Mouse (Mus musculus): Measurements from ENCODE around the gene Ahdc1. TPM values are rescaled to one million over a fixed set of nuclear protein-coding genes. Genes with fewer than 3 reads are reported as not detected.
"Not testable (repeated sequence)": the region's sequence is repeated elsewhere in the genome, so short reads cannot be mapped to it uniquely, and the experiment has no call there.

Gene Ahdc1
- total and polyA plus RNA-seq, 2 experiments from 2014 or later, result 5.2 to 40.5 TPM

GRCm38 (mm10) chr4:133092453-133092901, 81.4 kb downstream of the Ahdc1 start:
- H3K27ac ChIP-seq (ENCODE audit: low read depth), result peak overlapping the region; percentile 90
- DNase-seq (ENCODE audit: low spot score), result peak; percentile 70
- TF ChIP-seq EP300 (IDR thresholded peaks at IDR 0.05; ENCODE audit: low read depth) (no peak), CTCF (IDR thresholded peaks at IDR 0.05; ENCODE audit: low read depth) (no peak)
- peak overlapping the region; percentile 17; the same call in 1 of the 2 replicates for H3K4me3 ChIP-seq (ENCODE audit: low read depth, low read length)
- H3K9me3 ChIP-seq (replicated peaks; ENCODE audit: control insufficient read depth, low read length), result no peaks in the 10 kb centered on the region
- H3K27me3 ChIP-seq (ENCODE audit: control insufficient read depth, insufficient read depth, low read length), result no peaks in the 10 kb centered on the region
- peaks cover 65% of the 10 kb centered on the region for H3K4me1 ChIP-seq (ENCODE audit: control insufficient read depth, insufficient read depth)
- ATAC-seq (ENCODE audit: insufficient read depth, low read depth), result peak; percentile 40
- H3K9ac ChIP-seq (replicated peaks; ENCODE audit: low read depth, low read length), result no peak overlapping the region
- H3K36me3 ChIP-seq (replicated peaks; ENCODE audit: control insufficient read depth, insufficient read depth, low read length), result no peaks in the 10 kb centered on the region
- peak overlapping the region; percentile 47 for H3K4me2 ChIP-seq (ENCODE audit: low read depth, low read length)
- 4% methylated on average over 18 of the region's 18 CpGs for WGBS

- Histone ChIP-seq H3K36me3 (replicated peaks; ENCODE audit: control insufficient read depth, insufficient read depth, low read length) (no peaks in the 10 kb centered on the region), H3K4me2 (ENCODE audit: low read depth, low read length) (no peak overlapping the region), H3K4me3 (ENCODE audit: low read depth, low read length) (no peak overlapping the region), H3K4me1 (ENCODE audit: control insufficient read depth, insufficient read depth) (peaks cover 59% of the 10 kb centered on the region), H3K9ac (replicated peaks; ENCODE audit: low read depth, low read length) (no peak overlapping the region), H3K27ac (ENCODE audit: low read depth) (peak overlapping the region; percentile 90), H3K27me3 (ENCODE audit: control insufficient read depth, insufficient read depth, low read length) (no peaks in the 10 kb centered on the region), H3K9me3 (replicated peaks; ENCODE audit: control insufficient read depth, low read length) (no peaks in the 10 kb centered on the region)
- WGBS, result 56% methylated on average over 6 of the region's 6 CpGs
- TF ChIP-seq CTCF (IDR thresholded peaks at IDR 0.05; ENCODE audit: low read depth) (no peak), EP300 (IDR thresholded peaks at IDR 0.05; ENCODE audit: low read depth) (no peak)
- ATAC-seq (ENCODE audit: insufficient read depth, low read depth) (no peak), DNase-seq (ENCODE audit: low spot score) (no peak)
Measured at GRCm38 (mm10) chr4:133093056-133093455, 82.0 kb downstream of the Ahdc1 start.

GRCm38 (mm10) chr4:133093481-133094033, 82.5 kb downstream of the Ahdc1 start:
- TF ChIP-seq CTCF (IDR thresholded peaks at IDR 0.05; ENCODE audit: low read depth), result no peak
- no peak for TF ChIP-seq EP300 (IDR thresholded peaks at IDR 0.05; ENCODE audit: low read depth)
- ATAC-seq (ENCODE audit: insufficient read depth, low read depth) (no peak), DNase-seq (ENCODE audit: low spot score) (no peak)
- H3K4me3 ChIP-seq (ENCODE audit: low read depth, low read length), result no peak overlapping the region
- no peak overlapping the region for H3K9ac ChIP-seq (replicated peaks; ENCODE audit: low read depth, low read length)
- no peak overlapping the region for H3K4me2 ChIP-seq (ENCODE audit: low read depth, low read length)
- H3K27me3 ChIP-seq (ENCODE audit: control insufficient read depth, insufficient read depth, low read length), result no peaks in the 10 kb centered on the region
- H3K9me3 ChIP-seq (replicated peaks; ENCODE audit: control insufficient read depth, low read length), result no peaks in the 10 kb centered on the region
- peaks cover 56% of the 10 kb centered on the region for H3K4me1 ChIP-seq (ENCODE audit: control insufficient read depth, insufficient read depth)
- no peaks in the 10 kb centered on the region for H3K36me3 ChIP-seq (replicated peaks; ENCODE audit: control insufficient read depth, insufficient read depth, low read length)
- WGBS, result 2% methylated on average over 6 of the region's 6 CpGs
- H3K27ac ChIP-seq (ENCODE audit: low read depth), result peak overlapping the region; percentile 90

- peaks cover 56% of the 10 kb centered on the region for H3K4me1 ChIP-seq (ENCODE audit: control insufficient read depth, insufficient read depth)
- no peak overlapping the region for H3K4me3 ChIP-seq (ENCODE audit: low read depth, low read length)
- H3K36me3 ChIP-seq (replicated peaks; ENCODE audit: control insufficient read depth, insufficient read depth, low read length), result no peaks in the 10 kb centered on the region
- H3K27me3 ChIP-seq (ENCODE audit: control insufficient read depth, insufficient read depth, low read length), result no peaks in the 10 kb centered on the region
- WGBS, result 46% methylated on average over 1 of the region's 1 CpGs
- no peak overlapping the region for H3K9ac ChIP-seq (replicated peaks; ENCODE audit: low read depth, low read length)
- no peaks in the 10 kb centered on the region for H3K9me3 ChIP-seq (replicated peaks; ENCODE audit: control insufficient read depth, low read length)
- DNase-seq (ENCODE audit: low spot score) (no peak), ATAC-seq (ENCODE audit: insufficient read depth, low read depth) (no peak)
- H3K27ac ChIP-seq (ENCODE audit: low read depth), result peak overlapping the region; percentile 90
- no peak for TF ChIP-seq CTCF (IDR thresholded peaks at IDR 0.05; ENCODE audit: low read depth)
- no peak for TF ChIP-seq EP300 (IDR thresholded peaks at IDR 0.05; ENCODE audit: low read depth)
- no peak overlapping the region for H3K4me2 ChIP-seq (ENCODE audit: low read depth, low read length)
Measured at GRCm38 (mm10) chr4:133094255-133094654, 83.2 kb downstream of the Ahdc1 start.

GRCm38 (mm10) chr4:133094936-133095733, 84.1 kb downstream of the Ahdc1 start:
- Histone ChIP-seq H3K36me3 (replicated peaks; ENCODE audit: control insufficient read depth, insufficient read depth, low read length) (no peaks in the 10 kb centered on the region), H3K9ac (replicated peaks; ENCODE audit: low read depth, low read length) (no peak overlapping the region), H3K9me3 (replicated peaks; ENCODE audit: control insufficient read depth, low read length) (no peaks in the 10 kb centered on the region), H3K27me3 (ENCODE audit: control insufficient read depth, insufficient read depth, low read length) (no peaks in the 10 kb centered on the region), H3K4me1 (ENCODE audit: control insufficient read depth, insufficient read depth) (peaks cover 51% of the 10 kb centered on the region), H3K4me2 (ENCODE audit: low read depth, low read length) (peak overlapping the region; percentile 41), H3K27ac (ENCODE audit: low read depth) (peak overlapping the region; percentile 90), H3K4me3 (ENCODE audit: low read depth, low read length) (peak overlapping the region; percentile 7)
- DNase-seq (ENCODE audit: low spot score) (no peak), ATAC-seq (ENCODE audit: insufficient read depth, low read depth) (peak; percentile 53)
- WGBS, result 27% methylated on average over 16 of the region's 16 CpGs
- TF ChIP-seq EP300 (IDR thresholded peaks at IDR 0.05; ENCODE audit: low read depth) (no peak), CTCF (IDR thresholded peaks at IDR 0.05; ENCODE audit: low read depth) (no peak)

GRCm38 (mm10) chr4:133095734-133096065, 84.6 kb downstream of the Ahdc1 start:
- WGBS, result 19% methylated on average over 3 of the region's 3 CpGs
- peaks cover 45% of the 10 kb centered on the region for H3K4me1 ChIP-seq (ENCODE audit: control insufficient read depth, insufficient read depth)

GRCm38 (mm10) chr4:133096671-133097070, 85.6 kb downstream of the Ahdc1 start:
- ATAC-seq (ENCODE audit: insufficient read depth, low read depth); DNase-seq (ENCODE audit: low spot score); H3K27me3 ChIP-seq (ENCODE audit: control insufficient read depth, insufficient read depth, low read length); H3K4me2 ChIP-seq (ENCODE audit: low read depth, low read length); H3K9ac ChIP-seq (replicated peaks; ENCODE audit: low read depth, low read length); H3K36me3 ChIP-seq (replicated peaks; ENCODE audit: control insufficient read depth, insufficient read depth, low read length); H3K9me3 ChIP-seq (replicated peaks; ENCODE audit: control insufficient read depth, low read length): not testable (repeated sequence)
- Histone ChIP-seq H3K4me3 (ENCODE audit: low read depth, low read length) (peak overlapping the region; percentile 38), H3K4me1 (ENCODE audit: control insufficient read depth, insufficient read depth) (peaks cover 39% of the 10 kb centered on the region), H3K27ac (ENCODE audit: low read depth) (peak overlapping the region; percentile 66; the same call in 1 of the 2 replicates)
- 2% methylated on average over 10 of the region's 26 CpGs for WGBS

More at GRCm38 (mm10) chr4:133095734-133096065, 84.6 kb downstream of the Ahdc1 start:
- ATAC-seq (ENCODE audit: insufficient read depth, low read depth); H3K27me3 ChIP-seq (ENCODE audit: control insufficient read depth, insufficient read depth, low read length); H3K9me3 ChIP-seq (replicated peaks; ENCODE audit: control insufficient read depth, low read length); DNase-seq (ENCODE audit: low spot score); H3K9ac ChIP-seq (replicated peaks; ENCODE audit: low read depth, low read length); H3K36me3 ChIP-seq (replicated peaks; ENCODE audit: control insufficient read depth, insufficient read depth, low read length): not testable (repeated sequence)
- Histone ChIP-seq H3K27ac (ENCODE audit: low read depth) (peak overlapping the region; percentile 90), H3K4me2 (ENCODE audit: low read depth, low read length) (peak overlapping the region; percentile 41), H3K4me3 (ENCODE audit: low read depth, low read length) (peak overlapping the region; percentile 7)

Measured in heart, postnatal 0 days (tissue).